Mouse (Mus musculus): ENCODE results near the gene Slf1. TPM values are rescaled to one million over a fixed set of nuclear protein-coding genes. Genes with fewer than 3 reads are reported as not detected.
"Not testable (repeated sequence)": the region's sequence is repeated elsewhere in the genome, so short reads cannot be mapped to it uniquely, and the experiment has no call there.

The Slf1 gene
- total RNA-seq (2021): 10 to 100 TPM in 1 of 2 experiments, 1 to 10 TPM in 1; 7.2 to 10.7 TPM
- long read RNA-seq, experiment 1, transcript Slf1-201 (21 exons, 3,747 nt): major isoform, 7 of 14 reads
- long read RNA-seq, experiment 1, partial matches to known transcripts: 1 of 14 reads
- long read RNA-seq, experiment 1, other reads (novel, unspliced or antisense): 6 of 14 reads
- long read RNA-seq, experiment 2, transcript Slf1-201 (21 exons, 3,747 nt): major isoform, 6 of 14 reads
- long read RNA-seq, experiment 2, partial matches to known transcripts: 0 of 14 reads
- long read RNA-seq, experiment 2, other reads (novel, unspliced or antisense): 8 of 14 reads

- Histone ChIP-seq H3K4me3 (peak within 1 kb of the TSS; percentile 86), H3K27ac (peak within 1 kb of the TSS; percentile 86)
- peak; percentile 90 for DNase-seq
- no peak for TF ChIP-seq CTCF (IDR thresholded peaks at IDR 0.05)
- intact Hi-C loops (cut with DNase I): no loop called here
Observed at GRCm38 (mm10) chr13:77134931-77135620, at the start of gene Slf1, which contains the start of gene 2210408I21Rik. TSS of gene Slf1 (minus strand) at chr13:77135473. TSS of gene 2210408I21Rik (plus strand) at chr13:77135540.

GRCm38 (mm10) chr13:77177931-77178330, 42.7 kb upstream of the Slf1 start:
- intact Hi-C loops (cut with DNase I): no loop called here
- Histone ChIP-seq H3K4me3 (no peak overlapping the region), H3K27ac (no peak overlapping the region)
- TF ChIP-seq CTCF (IDR thresholded peaks at IDR 0.05): no peak
- DNase-seq: no peak

GRCm38 (mm10) chr13:77140890-77141289, 5.6 kb upstream of the Slf1 start:
- no peak for TF ChIP-seq CTCF (IDR thresholded peaks at IDR 0.05)
- H3K27ac ChIP-seq: no peak overlapping the region
- DNase-seq: no peak
- intact Hi-C loops (cut with DNase I): no loop called here
- no peak overlapping the region for H3K4me3 ChIP-seq

GRCm38 (mm10) chr13:77135621-77135981, 328 bp upstream of the Slf1 start:
- DNase-seq: no peak
- Histone ChIP-seq H3K4me3 (peak overlapping the region; percentile 86), H3K27ac (peak overlapping the region; percentile 86)
- no peak for TF ChIP-seq CTCF (IDR thresholded peaks at IDR 0.05)
- intact Hi-C loops (cut with DNase I): no loop called here

- Histone ChIP-seq H3K27ac (peak overlapping the region; percentile 63), H3K4me3 (peak overlapping the region; percentile 13; the same call in 1 of the 2 replicates)
- intact Hi-C loops (cut with DNase I): no loop called here
- TF ChIP-seq CTCF (IDR thresholded peaks at IDR 0.05): no peak
- no peak for DNase-seq
Observed at GRCm38 (mm10) chr13:77131132-77131531, 4.1 kb downstream of the Slf1 start.

- intact Hi-C loops (cut with DNase I): no loop called here
- Histone ChIP-seq H3K27ac (no peak overlapping the region), H3K4me3 (no peak overlapping the region)
- TF ChIP-seq CTCF (IDR thresholded peaks at IDR 0.05): no peak
- no peak for DNase-seq
Observed at GRCm38 (mm10) chr13:77128240-77128639, 7.0 kb downstream of the Slf1 start.

GRCm38 (mm10) chr13:77125159-77125558, 10.1 kb downstream of the Slf1 start:
- Histone ChIP-seq H3K27ac (no peak overlapping the region), H3K4me3 (no peak overlapping the region)
- TF ChIP-seq CTCF (IDR thresholded peaks at IDR 0.05): no peak
- intact Hi-C loops (cut with DNase I): no loop called here
- DNase-seq: no peak

GRCm38 (mm10) chr13:77118695-77119094, 16.6 kb downstream of the Slf1 start:
- Histone ChIP-seq H3K4me3 (no peak overlapping the region), H3K27ac (no peak overlapping the region)
- intact Hi-C loops (cut with DNase I): no loop called here
- no peak for DNase-seq
- TF ChIP-seq CTCF (IDR thresholded peaks at IDR 0.05): no peak

- no peak overlapping the region for H3K4me3 ChIP-seq
- TF ChIP-seq CTCF (IDR thresholded peaks at IDR 0.05): no peak
- intact Hi-C loops (cut with DNase I): no loop called here
- no peak for DNase-seq
- H3K27ac ChIP-seq: no peak overlapping the region
Observed at GRCm38 (mm10) chr13:77107734-77108133, 27.5 kb downstream of the Slf1 start.

- H3K4me3 ChIP-seq; H3K27ac ChIP-seq; intact Hi-C loops (cut with DNase I): not testable (repeated sequence)
- peak; percentile 20 for DNase-seq
Observed at GRCm38 (mm10) chr13:77092876-77093275, 42.4 kb downstream of the Slf1 start.

- no peak for TF ChIP-seq CTCF (IDR thresholded peaks at IDR 0.05)
Observed at GRCm38 (mm10) chr13:77072030-77072429, 63.2 kb downstream of the Slf1 start.

GRCm38 (mm10) chr13:77068847-77069246, 66.4 kb downstream of the Slf1 start:
- H3K4me3 ChIP-seq: no peak overlapping the region
- H3K27ac ChIP-seq: no peak overlapping the region
- intact Hi-C loops (cut with DNase I): no loop called here
- no peak for DNase-seq
- TF ChIP-seq CTCF (IDR thresholded peaks at IDR 0.05): no peak

More at GRCm38 (mm10) chr13:77072030-77072429, 63.2 kb downstream of the Slf1 start:
- intact Hi-C loops (cut with DNase I): no loop called here
- no peak overlapping the region for H3K4me3 ChIP-seq
- no peak for DNase-seq
- no peak overlapping the region for H3K27ac ChIP-seq

- no peak for TF ChIP-seq CTCF (IDR thresholded peaks at IDR 0.05)
- H3K27ac ChIP-seq: no peak overlapping the region
- no peak for DNase-seq
- intact Hi-C loops (cut with DNase I): no loop called here
- H3K4me3 ChIP-seq: no peak overlapping the region
Observed at GRCm38 (mm10) chr13:77063221-77063620, 72.1 kb downstream of the Slf1 start.
